Mouse (Mus musculus) MEL (cell line): ENCODE data around the gene Cd84. TPM values are rescaled to one million over a fixed set of nuclear protein-coding genes. Genes with fewer than 3 reads are reported as not detected.
"Not testable (repeated sequence)": the region's sequence is repeated elsewhere in the genome, so short reads cannot be mapped to it uniquely, and the experiment has no call there.

Source experiments
- DNase-seq: peaks from one replicate; pipeline ENCODE4 v3.0.0; 2011; ENCODE audit warnings: low read depth, low spot score
- H3K27ac ChIP-seq: 2 replicates; pipeline ENCODE4 v1.5.1; 2012; ENCODE audit warnings: low read depth, mild to moderate bottlenecking, control low read depth, low read length, moderate library complexity; ENCODE audit not compliant: control insufficient read depth
- H3K27me3 ChIP-seq, 2 experiments: fragments of 150-350 bp in 1 of 2; sonication (generic) in 1 of 2; 2 replicates each; pipeline ENCODE4 v1.6.1; 2012; ENCODE audit warnings: low read length in 2 of 2, mild to moderate bottlenecking in 2 of 2, improper control_type of control experiment in 1 of 2, moderate library complexity in 1 of 2; ENCODE audit not compliant: insufficient read depth in 2 of 2, control insufficient read depth in 1 of 2
- H3K36me3 ChIP-seq, 2 experiments: 2 replicates each; pipeline ENCODE4 v1.6.1; 2012 to 2014; ENCODE audit warnings: low read length in 2 of 2, improper control_type of control experiment in 1 of 2, inconsistent platforms in 1 of 2, mild to moderate bottlenecking in 1 of 2; ENCODE audit not compliant: insufficient read depth in 2 of 2, control insufficient read depth in 1 of 2
- H3K4me1 ChIP-seq, 2 experiments: fragments of 150-350 bp in 1 of 2; sonication (generic) in 1 of 2; 2 replicates each; pipeline ENCODE4 v1.6.1; 2012; ENCODE audit warnings: low read length in 2 of 2, improper control_type of control experiment in 1 of 2, mild to moderate bottlenecking in 1 of 2; ENCODE audit not compliant: insufficient read depth in 2 of 2, control insufficient read depth in 1 of 2
- H3K4me3 ChIP-seq, 2 experiments: fragments of 150-350 bp in 1 of 2; sonication (generic) in 1 of 2; 2 replicates each; pipeline ENCODE4 v1.5.1; 2012; ENCODE audit warnings: low read depth in 2 of 2, low read length in 2 of 2, mild to moderate bottlenecking in 2 of 2, moderate library complexity in 2 of 2, control low read depth in 1 of 2, improper control_type of control experiment in 1 of 2; ENCODE audit not compliant: control insufficient read depth in 1 of 2, insufficient read depth in 1 of 2
- H3K79me2 ChIP-seq: 2 replicates; pipeline ENCODE4 v1.6.1; 2012; ENCODE audit warnings: mild to moderate bottlenecking, low read length, moderate library complexity; ENCODE audit not compliant: control insufficient read depth, poor library complexity, insufficient read depth
- H3K9ac ChIP-seq: 2 replicates; pipeline ENCODE4 v1.6.1; 2012; ENCODE audit warnings: low read depth, mild to moderate bottlenecking, control low read depth, low read length, moderate library complexity; ENCODE audit not compliant: control insufficient read depth, poor library complexity, severe bottlenecking
- H3K9me3 ChIP-seq: fragments of 150-350 bp; sonication (generic); replicated peaks from 2 replicates; pipeline ENCODE4 v1.6.1; 2012; ENCODE audit warnings: mild to moderate bottlenecking, low read length, improper control_type of control experiment, moderate library complexity; ENCODE audit not compliant: insufficient read depth
- CHD1 ChIP-seq: IDR thresholded peaks from 2 replicates; pipeline ENCODE4 v1.6.1; 2012; ENCODE audit warnings: low read depth, mild to moderate bottlenecking, inconsistent platforms, low read length, improper control_type of control experiment
- CHD2 ChIP-seq: IDR thresholded peaks from 2 replicates; pipeline ENCODE4 v1.6.1; 2011; ENCODE audit warnings: low read length, improper control_type of control experiment
- E2F4 ChIP-seq: IDR thresholded peaks from 2 replicates; pipeline ENCODE4 v1.6.1; 2011; ENCODE audit warnings: low read depth, low read length, improper control_type of control experiment, borderline replicate concordance
- ELF1 ChIP-seq: IDR thresholded peaks from 2 replicates; pipeline ENCODE4 v1.6.1; 2014; ENCODE audit warnings: low read depth, mild to moderate bottlenecking, inconsistent platforms, low read length, improper control_type of control experiment, moderate library complexity
- EP300 ChIP-seq, 2 experiments: IDR thresholded peaks; 2 replicates each; pipeline ENCODE4 v1.6.1; 2011; ENCODE audit warnings: improper control_type of control experiment in 2 of 2, low read length in 2 of 2, low read depth in 1 of 2, mild to moderate bottlenecking in 1 of 2
- JUND ChIP-seq: IDR thresholded peaks from 2 replicates; pipeline ENCODE4 v1.6.1; 2011; ENCODE audit warnings: low read depth, mild to moderate bottlenecking, improper control_type of control experiment, low read length
- KAT2A ChIP-seq: conservative IDR thresholded peaks from 2 replicates; pipeline ENCODE4 v1.6.1; 2012; ENCODE audit warnings: low read depth, low read length, improper control_type of control experiment, inconsistent platforms
- MAFK ChIP-seq: IDR thresholded peaks from 2 replicates; pipeline ENCODE4 v1.6.1; 2011; ENCODE audit warnings: low read depth, mild to moderate bottlenecking, low read length, improper control_type of control experiment, borderline replicate concordance
- MAX ChIP-seq: IDR thresholded peaks from 2 replicates; pipeline ENCODE4 v1.6.1; 2011; ENCODE audit warnings: low read length, improper control_type of control experiment
- MEF2A ChIP-seq: IDR thresholded peaks from 2 replicates; pipeline ENCODE4 v1.6.1; 2014; ENCODE audit warnings: low read depth, mild to moderate bottlenecking, inconsistent platforms, low read length, improper control_type of control experiment; ENCODE audit not compliant: poor library complexity, insufficient replicate concordance, severe bottlenecking; ENCODE audit errors: extremely low read depth
- MYB ChIP-seq: IDR thresholded peaks from 2 replicates; pipeline ENCODE4 v1.6.1; 2011; ENCODE audit warnings: mild to moderate bottlenecking, low read depth, low read length, improper control_type of control experiment
- NELFE ChIP-seq: IDR thresholded peaks from 2 replicates; pipeline ENCODE4 v1.6.1; 2011; ENCODE audit warnings: low read depth, low read length, improper control_type of control experiment
- NRF1 ChIP-seq: IDR thresholded peaks from 2 replicates; pipeline ENCODE4 v1.6.1; 2014; ENCODE audit warnings: low read depth, mild to moderate bottlenecking, inconsistent platforms, low read length, improper control_type of control experiment, moderate library complexity; ENCODE audit not compliant: poor library complexity, insufficient read depth, severe bottlenecking
- POLR2A ChIP-seq, 2 experiments: IDR thresholded peaks; 2 replicates each; pipeline ENCODE4 v1.6.1; 2011 to 2012; ENCODE audit warnings: low read length in 2 of 2, mild to moderate bottlenecking in 2 of 2, control low read depth in 1 of 2, improper control_type of control experiment in 1 of 2, low read depth in 1 of 2, moderate library complexity in 1 of 2; ENCODE audit not compliant: control insufficient read depth in 1 of 2, insufficient read depth in 1 of 2, poor library complexity in 1 of 2
- RAD21 ChIP-seq: IDR thresholded peaks from 2 replicates; pipeline ENCODE4 v1.6.1; 2011; ENCODE audit warnings: mild to moderate bottlenecking, low read depth, low read length, improper control_type of control experiment
- RCOR1 ChIP-seq: IDR thresholded peaks from 2 replicates; pipeline ENCODE4 v1.6.1; 2012; ENCODE audit warnings: low read depth, mild to moderate bottlenecking, inconsistent platforms, low read length, improper control_type of control experiment
- SIN3A ChIP-seq: IDR thresholded peaks from 2 replicates; pipeline ENCODE4 v1.6.1; 2012; ENCODE audit warnings: low read length, improper control_type of control experiment, inconsistent platforms
- SMC3 ChIP-seq: IDR thresholded peaks from 2 replicates; pipeline ENCODE4 v1.6.1; 2011; ENCODE audit warnings: low read depth, low read length, improper control_type of control experiment
- TAL1 ChIP-seq: IDR thresholded peaks from 2 replicates; pipeline ENCODE4 v1.6.1; 2012; ENCODE audit warnings: mild to moderate bottlenecking, inconsistent platforms, low read length, moderate library complexity, mixed read lengths
- TBP ChIP-seq: IDR thresholded peaks from 2 replicates; pipeline ENCODE4 v1.8.0; 2011; ENCODE audit warnings: low read depth, low read length, improper control_type of control experiment
- TCF12 ChIP-seq: IDR thresholded peaks from 2 replicates; pipeline ENCODE4 v1.6.1; 2014; ENCODE audit warnings: low read depth, mild to moderate bottlenecking, inconsistent platforms, low read length, improper control_type of control experiment, moderate library complexity
- UBTF ChIP-seq: IDR thresholded peaks from 2 replicates; pipeline ENCODE4 v1.6.1; 2012; ENCODE audit warnings: low read depth, mild to moderate bottlenecking, inconsistent platforms, low read length, improper control_type of control experiment, moderate library complexity, borderline replicate concordance; ENCODE audit not compliant: insufficient read depth
- ZMIZ1 ChIP-seq: IDR thresholded peaks from 2 replicates; pipeline ENCODE4 v1.6.1; 2012; ENCODE audit warnings: low read depth, mild to moderate bottlenecking, inconsistent platforms, low read length, improper control_type of control experiment, moderate library complexity
- ZNF384 ChIP-seq: IDR thresholded peaks from 2 replicates; pipeline ENCODE4 v1.6.1; 2012; ENCODE audit warnings: low read depth, mild to moderate bottlenecking, inconsistent platforms, low read length, improper control_type of control experiment
- polyA plus RNA-seq, 2 experiments: library from polyadenylated mRNA; stranded (reverse) in 1 of 2; unstranded in 1 of 2; fragments of >175 nt in 1 of 2; fragments of >200 nt in 1 of 2; gene quantifications; 2 replicates each; pipeline versions ENCODE4 v1.2.1 to v1.2.4; 2012; ENCODE audit warnings: low replicate concordance in 2 of 2, low read depth in 1 of 2; ENCODE audit not compliant: insufficient read length in 2 of 2, insufficient read depth in 1 of 2, missing spikeins in 1 of 2
- total RNA-seq: library from RNA; depleted of rRNA; stranded (reverse); fragments of 300-350 nt; gene quantifications from 2 replicates; pipeline ENCODE4 v1.2.3, GENCODE M21; 2012

Gene Cd84
- total and polyA plus RNA-seq, 3 experiments, result 6.8 to 10.4 TPM; not detected in 1

DNA sequence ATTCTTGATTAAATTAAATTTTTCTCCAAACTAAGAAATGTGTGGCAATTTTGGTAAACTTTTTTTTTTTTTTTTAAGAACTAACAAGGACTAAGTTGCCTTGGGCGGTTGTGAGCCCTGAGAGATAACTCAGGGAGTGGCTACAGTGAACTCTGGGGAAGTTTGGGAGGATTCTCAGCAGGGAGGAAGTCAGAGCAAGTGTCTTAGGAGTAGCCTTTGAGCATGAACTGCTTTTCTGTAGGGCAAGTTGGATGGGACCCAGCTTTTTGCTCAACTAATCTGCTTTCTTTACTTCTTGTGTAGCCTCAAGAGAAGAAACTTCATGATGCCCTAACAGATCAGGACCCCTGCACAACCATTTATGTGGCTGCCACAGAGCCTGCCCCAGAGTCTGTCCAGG, 41.7 kb upstream of the Cd84 start (continued):
- TF ChIP-seq ZNF384 (peak; percentile 92), POLR2A (IDR thresholded peaks at IDR 0.05; ENCODE audit: control insufficient read depth in 1 of 2, insufficient read depth in 1 of 2, low read depth in 1 of 2, low read length in 2 of 2, poor library complexity in 1 of 2) (no peak), EP300 (IDR thresholded peaks at IDR 0.05; ENCODE audit: low read depth in 1 of 2, low read length in 2 of 2) (peak; percentile 45 to 68; a peak in 3 of 4 replicates), RCOR1 (peak; percentile 55; the same call in 1 of the 2 replicates), MAFK (no peak), CHD2 (no peak), JUND (no peak), NELFE (0 out of 2 replicates have a peak, but pooled peaks have one; percentile 17), ELF1 (peak; percentile 4; the same call in 1 of the 2 replicates), TBP (0 out of 2 replicates have a peak, but pooled peaks have one; percentile 31), ZMIZ1 (no peak), SMC3 (no peak)

DNA sequence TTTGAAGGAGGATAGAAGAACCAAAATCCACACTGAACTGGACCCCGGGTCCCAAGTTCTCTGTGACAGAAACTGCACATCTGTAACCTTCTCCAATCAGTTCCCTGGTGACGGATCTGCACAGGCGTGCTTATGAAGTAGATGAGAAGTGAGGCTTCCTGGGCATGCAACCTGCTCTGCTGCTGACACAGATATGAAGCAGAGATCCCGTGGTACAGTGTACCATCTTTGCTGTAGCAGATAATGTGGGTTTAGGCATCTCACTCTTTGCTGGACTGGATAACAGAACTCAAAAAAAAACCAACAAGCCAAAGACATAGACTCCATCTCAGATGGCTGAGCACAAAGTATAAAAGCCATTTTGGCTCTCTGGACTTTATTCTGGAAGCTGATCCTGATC, 39.8 kb upstream of the Cd84 start:
- TF ChIP-seq RCOR1, result no peak
- TF ChIP-seq TCF12, result no peak
- TF ChIP-seq CHD1, result no peak
- TF ChIP-seq KAT2A, result no peak
- no peak for TF ChIP-seq TAL1
- no peak for TF ChIP-seq MEF2A
- no peak for TF ChIP-seq MAFK
- TF ChIP-seq E2F4, result no peak
- TF ChIP-seq RAD21, result no peak
- TF ChIP-seq NELFE, result no peak
- no peak for TF ChIP-seq TBP
- no peak for TF ChIP-seq MYB
- TF ChIP-seq UBTF, result no peak
- TF ChIP-seq MAX, result no peak
- TF ChIP-seq ELF1, result no peak
- TF ChIP-seq NRF1, result no peak
- no peak for TF ChIP-seq SIN3A
- H3K79me2 ChIP-seq, result no peaks in the 10 kb centered on the region
- no peak overlapping the region for H3K9ac ChIP-seq
- DNase-seq, result no peak
- peaks cover 0 to 26% of the 10 kb centered on the region in 2 experiments; a peak in 2 of 4 replicates for H3K36me3 ChIP-seq
- H3K4me1 ChIP-seq, result peaks cover 7 to 27% of the 10 kb centered on the region in 2 experiments
- H3K27me3 ChIP-seq, result no peaks in the 10 kb centered on the region
- no peak overlapping the region for H3K27ac ChIP-seq
- no peak overlapping the region for H3K4me3 ChIP-seq
- H3K9me3 ChIP-seq, result no peaks in the 10 kb centered on the region

- not testable (repeated sequence) for H3K79me2 ChIP-seq, H3K4me1 ChIP-seq, H3K36me3 ChIP-seq, H3K4me3 ChIP-seq, H3K9me3 ChIP-seq, H3K27ac ChIP-seq, H3K27me3 ChIP-seq, DNase-seq, H3K9ac ChIP-seq
These were observed 28.4 kb upstream of the Cd84 start for GRCm38 (mm10) chr1:171811048-171811447.
